Mouse (Mus musculus) heart, postnatal 14 days (tissue): ENCODE measurements at regions not wholly inside any gene's neighbourhood (a gene's known extent, or its start where the extent isn't known, plus 50 kb on each side); places are given as distances from the start of the nearest gene placed in this dataset.

ENCODE experiments used
- DNase-seq, 2 experiments: peaks; one replicate each; pipeline ENCODE4 v3.0.0; 2021 to 2022
- intact Hi-C: fragments of 180-260 bp; cut with DNase I; formaldehyde crosslinking; loops from one replicate; pipeline ENCODE4 v1.15.1; 2025

GRCm38 (mm10) chr2:133020173-133020837, 74.6 kb upstream of the Fermt1 start:
- peak; percentile 67 to 78 for DNase-seq
- intact Hi-C loops = no loop called here

GRCm38 (mm10) chr2:133021244-133021643, 75.5 kb upstream of the Fermt1 start:
- no peak for DNase-seq
- intact Hi-C loops = no loop called here

DNA sequence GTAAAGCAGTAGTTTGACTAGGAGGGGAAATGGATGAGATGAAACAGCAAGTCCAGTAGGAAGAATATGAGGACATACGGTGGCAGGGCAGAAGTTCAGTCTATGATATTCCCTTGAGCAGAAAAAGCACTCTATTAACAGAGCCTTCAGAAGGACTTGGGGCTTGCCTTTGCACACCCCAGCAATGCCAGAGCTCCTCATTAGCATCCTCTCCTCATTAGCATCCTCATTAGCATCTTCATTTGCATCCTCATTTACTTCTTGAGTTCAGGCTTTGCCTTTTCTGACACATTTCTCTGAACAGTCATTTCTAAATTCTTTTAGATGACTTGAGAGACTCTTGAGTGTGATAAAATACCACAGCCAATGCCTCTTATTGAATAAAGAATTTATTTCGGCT, 81.3 kb upstream of the Fermt1 start:
- intact Hi-C loops = no loop called here
- DNase-seq = no peak

- no peak for DNase-seq
- intact Hi-C loops = no loop called here
These were observed 89.7 kb upstream of the Fermt1 start for GRCm38 (mm10) chr2:133035421-133035820.

GRCm38 (mm10) chr2:133040708-133041107, 95.0 kb upstream of the Fermt1 start:
- DNase-seq = no peak
- intact Hi-C loops = no loop called here

GRCm38 (mm10) chr2:133077698-133078356, 132.1 kb upstream of the Fermt1 start:
- intact Hi-C loops = no loop called here
- no peak for DNase-seq

GRCm38 (mm10) chr2:133090976-133091375, 145.3 kb upstream of the Fermt1 start:
- intact Hi-C loops = no loop called here
- DNase-seq = no peak

DNA sequence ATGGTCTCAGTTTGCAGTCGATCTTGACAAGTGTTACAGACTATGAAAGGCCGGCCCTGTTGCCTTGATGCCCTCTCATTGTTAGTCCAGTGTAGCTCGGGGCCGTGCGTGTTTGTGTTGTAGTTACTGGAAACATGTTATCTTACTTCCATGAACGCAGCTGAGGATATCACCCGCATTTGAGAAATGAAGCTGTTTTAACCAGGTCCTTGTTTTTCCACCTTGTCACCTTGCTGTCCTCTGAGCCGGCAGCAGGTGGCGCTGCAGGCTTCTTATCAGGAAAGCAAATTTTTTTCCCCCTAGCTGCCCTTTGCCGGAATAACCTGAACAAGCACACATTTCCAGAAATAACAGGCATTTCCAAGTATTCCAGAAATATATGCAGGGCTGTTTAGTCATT, 167.9 kb upstream of the Fermt1 start:
- intact Hi-C loops = loop anchor here (2.0 to 10.0 kb wide), 2 partner anchors 437 to 681 kb away; no protein-coding TSS in a partner anchor
- DNase-seq = peak; percentile 49 to 72

GRCm38 (mm10) chr2:133118651-133119050, 172.9 kb upstream of the Fermt1 start:
- intact Hi-C loops = loop anchor here (10.0 kb wide), 1 partner anchor 676 kb away; no protein-coding TSS in a partner anchor
- no peak for DNase-seq

DNA sequence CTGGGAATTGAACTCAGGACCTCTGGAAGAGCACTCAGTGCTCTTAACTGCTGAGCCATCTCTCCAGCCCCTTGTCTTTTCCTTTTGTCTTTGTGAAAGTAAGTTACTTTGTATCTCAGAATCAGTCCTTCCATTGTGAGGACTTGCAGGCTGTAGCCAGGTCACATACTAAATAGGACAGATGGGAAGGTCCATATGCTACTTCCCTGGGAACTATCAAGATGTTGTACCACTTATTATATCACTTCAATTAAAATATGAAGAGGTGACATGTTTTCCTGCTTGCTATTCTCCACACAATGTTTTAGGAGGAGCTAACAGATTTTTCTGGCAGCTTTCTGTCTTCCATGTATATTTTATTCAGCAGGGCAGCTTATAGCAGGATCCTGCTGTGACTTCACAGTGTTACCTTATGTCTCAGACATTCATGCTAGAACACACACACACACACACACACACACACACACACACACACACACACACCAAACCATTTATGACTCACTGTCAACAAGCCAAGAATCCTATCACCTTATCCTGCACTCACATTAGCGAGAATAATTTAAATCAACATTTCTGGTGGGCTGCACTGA, 179.6 kb upstream of the Fermt1 start:
- DNase-seq = no peak
- intact Hi-C loops = no loop called here

GRCm38 (mm10) chr2:133134878-133135277, 189.2 kb upstream of the Fermt1 start:
- intact Hi-C loops = no loop called here
- no peak for DNase-seq

- intact Hi-C loops = no loop called here
- DNase-seq = no peak
These were observed 193.2 kb upstream of the Fermt1 start for GRCm38 (mm10) chr2:133138877-133139276.

DNA sequence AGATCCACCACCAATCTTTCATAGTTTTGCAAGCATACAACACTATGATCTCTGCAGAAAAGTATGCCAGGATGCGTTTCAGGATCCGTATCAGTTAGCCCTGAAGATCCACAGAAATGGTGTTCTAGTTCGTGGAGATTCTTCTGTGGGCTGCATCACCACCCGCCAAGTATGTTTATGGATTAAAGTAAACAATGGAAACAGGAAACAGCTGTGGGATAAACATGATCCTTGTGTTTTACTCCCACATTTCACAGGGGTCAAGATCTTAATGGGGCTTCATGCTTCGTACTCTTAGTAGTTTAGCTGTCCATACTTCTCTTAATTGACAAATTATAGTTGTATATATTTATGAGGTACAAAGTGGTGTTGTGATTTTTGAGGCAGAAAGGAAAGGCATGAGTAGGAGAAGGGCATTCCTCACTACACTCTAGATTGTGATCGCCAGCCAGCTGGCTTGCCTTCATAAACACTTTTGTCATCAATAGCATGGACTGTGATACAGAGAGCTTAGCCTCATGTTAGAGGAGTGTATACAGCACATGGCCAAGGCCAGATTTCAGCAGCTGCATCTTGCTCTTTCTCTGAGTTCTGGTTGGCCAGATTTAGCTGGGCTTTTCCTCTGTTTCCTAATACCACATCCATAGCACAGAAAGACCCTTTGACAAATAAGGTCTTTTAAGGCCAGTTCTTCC, 195.8 kb upstream of the Fermt1 start:
- DNase-seq = no peak
- intact Hi-C loops = no loop called here

GRCm38 (mm10) chr2:133152461-133152860, 206.8 kb upstream of the Fermt1 start:
- DNase-seq = no peak
- intact Hi-C loops = no loop called here

DNA sequence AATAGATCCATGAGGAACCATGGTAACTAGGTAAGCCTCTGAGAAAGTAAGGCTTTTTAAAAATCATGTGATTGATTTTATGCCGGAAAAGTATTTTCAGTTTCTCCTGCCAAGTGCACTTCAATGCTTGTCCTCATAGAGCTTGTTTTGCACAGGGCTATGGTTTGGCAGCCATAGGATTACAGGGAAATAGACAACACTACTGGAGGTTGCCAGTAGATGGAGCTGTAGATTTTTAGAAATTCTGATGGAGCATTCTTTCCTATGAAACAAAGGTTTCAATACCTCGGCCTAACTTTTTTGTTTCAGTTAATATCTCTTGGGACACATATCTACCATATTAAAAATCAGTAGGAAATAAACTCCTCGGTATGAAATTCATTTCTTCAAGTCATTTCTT, 210.8 kb upstream of the Fermt1 start:
- intact Hi-C loops = loop anchor here (5.0 kb wide), 1 partner anchor 396 kb away; the partner anchor contains the start of gene Bmp2
- peak in 1 of 2 experiments; percentile 41 for DNase-seq

DNA sequence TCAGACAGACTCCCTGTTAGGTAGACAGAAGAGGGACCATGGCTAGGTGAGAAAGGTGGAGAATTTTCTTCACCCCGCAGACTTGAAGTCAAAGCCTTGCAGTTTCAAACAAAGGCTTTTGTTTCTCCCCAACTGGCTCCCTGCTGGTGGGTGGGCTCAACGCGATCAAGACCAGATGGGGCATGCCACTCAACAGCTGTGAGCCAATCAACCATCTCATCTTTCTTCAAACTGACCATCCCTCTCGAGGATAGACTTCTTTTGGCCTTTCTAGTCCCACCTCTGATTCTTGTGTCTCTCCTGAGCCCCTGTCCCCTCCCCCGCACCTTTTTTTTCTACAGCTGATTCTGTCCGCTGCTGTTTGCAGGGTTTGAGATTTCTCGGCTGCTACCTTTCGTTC, 212.5 kb upstream of the Fermt1 start:
- intact Hi-C loops = loop anchor here (5.0 kb wide), 1 partner anchor 394 kb away; the partner anchor contains the start of gene Bmp2
- no peak for DNase-seq

GRCm38 (mm10) chr2:133159398-133159797, 213.7 kb upstream of the Fermt1 start:
- intact Hi-C loops = loop anchor here (5.0 kb wide), 1 partner anchor 393 kb away; the partner anchor contains the start of gene Bmp2
- DNase-seq = peak; percentile 6 to 30

GRCm38 (mm10) chr2:133176411-133176810, 230.7 kb upstream of the Fermt1 start:
- no peak for DNase-seq
- intact Hi-C loops = no loop called here

- intact Hi-C loops = no loop called here
- no peak for DNase-seq
These were observed 235.5 kb upstream of the Fermt1 start for GRCm38 (mm10) chr2:133181216-133181615.

DNA sequence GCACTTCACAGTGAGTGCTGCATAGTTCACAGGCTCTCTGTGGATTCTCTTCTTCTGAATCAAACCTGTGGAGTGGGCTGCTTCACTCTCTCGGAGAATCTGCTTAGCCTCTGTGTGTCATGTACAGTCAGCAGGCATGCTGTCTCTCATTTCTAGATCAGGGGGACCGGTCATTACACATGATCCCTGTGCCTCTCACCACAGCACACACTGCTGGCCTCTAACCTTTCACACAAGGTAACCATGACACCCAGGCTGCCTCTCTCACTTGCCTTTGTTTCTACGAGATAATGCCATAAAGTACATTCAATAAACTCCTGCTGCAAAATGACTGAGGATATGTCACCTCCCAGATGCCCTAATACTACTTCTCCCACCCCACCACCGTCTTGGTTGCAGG, 237.2 kb upstream of the Fermt1 start:
- intact Hi-C loops = no loop called here
- DNase-seq = no peak

DNA sequence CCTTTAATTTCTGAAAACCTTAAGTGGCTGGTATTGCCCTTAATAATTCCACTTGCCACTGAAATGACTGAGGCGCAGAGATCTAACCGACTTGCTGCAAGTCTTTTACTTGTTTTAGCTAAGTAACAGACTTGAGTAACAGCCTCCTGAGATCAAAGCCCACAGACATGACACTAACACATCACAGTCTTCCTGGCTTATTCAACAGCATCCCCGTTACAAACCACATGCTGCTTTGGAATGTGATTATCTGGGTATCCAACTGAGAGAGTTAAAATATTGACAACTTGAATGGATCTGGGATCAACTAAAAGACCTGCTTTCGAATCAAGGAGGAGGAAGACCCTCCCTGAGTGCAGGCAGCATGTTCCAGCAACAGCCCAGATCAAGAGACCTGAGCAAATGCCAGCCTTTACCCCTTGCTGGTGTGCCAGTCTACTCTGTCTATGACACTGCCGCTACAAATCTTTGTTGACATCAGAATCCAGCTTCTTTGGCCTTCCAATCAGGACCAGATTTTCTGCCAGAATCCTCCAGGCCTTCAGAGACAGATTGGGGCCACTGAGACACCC, 258.7 kb upstream of the Fermt1 start:
- no peak for DNase-seq
- intact Hi-C loops = no loop called here
